ENCODE assay signal across 17 mouse cellular contexts in the genomic region with DNA sequence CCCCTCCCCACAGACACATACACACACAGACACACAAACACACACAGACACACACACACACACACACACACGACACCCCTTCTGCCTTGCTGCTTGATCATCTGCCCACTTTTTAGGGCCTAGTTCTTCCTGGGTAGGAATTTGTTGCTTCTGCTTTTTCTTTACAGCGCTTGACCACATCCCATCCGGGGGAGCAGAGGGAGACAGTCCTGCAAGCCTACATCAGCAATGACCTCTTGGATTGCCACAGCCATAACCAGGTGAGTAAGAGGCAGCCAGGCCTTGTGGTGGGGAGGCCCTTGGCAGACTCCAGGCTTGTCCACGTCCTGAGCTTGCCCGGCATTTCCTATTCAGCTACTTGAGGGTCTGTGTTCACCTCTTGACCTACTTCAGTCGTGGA. TPM values are rescaled to one million over a fixed set of nuclear protein-coding genes. Genes with fewer than 3 reads are reported as not detected.
"Had no signal": no experiment of that assay in that cellular context is flagged by ENCODE, and none has a peak within 500 bp of the region (broad histone marks: within the 10 kb centered on the region; RNA-seq: fewer than 3 reads in every experiment).

No protein-coding gene starts in this region.

- H3K27ac ChIP-seq: kidney, embryonic 15.5 days; limb, embryonic 15.5 days; liver, embryonic 12.5 days; midbrain, embryonic 10.5 days; neural tube, embryonic 12.5 days; stomach, postnatal 0 days had no signal

- H3K27me3 ChIP-seq: kidney, embryonic 15.5 days; limb, embryonic 15.5 days; liver, embryonic 12.5 days; neural tube, embryonic 12.5 days had no signal

- DNase-seq: kidney, adult 2 months; kidney, postnatal 14 days; layer of hippocampus, adult 9-11 months; layer of hippocampus, postnatal 36 days; lung, embryonic 14.5 days; midbrain, embryonic 14.5 days had no signal

- H3K9me3 ChIP-seq: kidney, embryonic 15.5 days; limb, embryonic 15.5 days; liver, embryonic 12.5 days; midbrain, embryonic 10.5 days; neural tube, embryonic 12.5 days had no signal

- H3K4me3 ChIP-seq: kidney, embryonic 15.5 days; limb, embryonic 15.5 days; liver, embryonic 12.5 days; midbrain, embryonic 10.5 days; myocyte; neural tube, embryonic 12.5 days had no signal

- H3K4me1 ChIP-seq: limb, embryonic 15.5 days; midbrain, embryonic 10.5 days; neural tube, embryonic 12.5 days had no signal

RNA-seq across cellular contexts. Expression of a gene that starts 57.4 kb away (rescaled TPM):
- total RNA-seq: neutrophil, adult 5-6 weeks had no signal
- polyA plus RNA-seq: kidney, adult 2 months; kidney, embryonic 15.5 days; large intestine, adult 2 months; limb, embryonic 11.5 days; liver, embryonic 16.5 days; lung, embryonic 14.5 days; neural tube, embryonic 12.5 days; stomach, postnatal 0 days had no signal
